Mouse (Mus musculus) thymus, postnatal 10 days (tissue): ENCODE measurements around the gene Gramd2.
A peak's percentile ranks its signal among the peaks of the same experiment; 100 is the strongest.
"Not testable (repeated sequence)": the region's sequence is repeated elsewhere in the genome, so short reads cannot be mapped to it uniquely, and the experiment has no call there.

ENCODE experiments used
- DNase-seq, 2 experiments: peaks; one replicate each; pipeline ENCODE4 v3.0.0; 2021; ENCODE audit warnings: low spot score in 2 of 2

Gene Gramd2

GRCm38 (mm10) chr9:59721144-59721543, 41.2 kb downstream of the Gramd2 start:
- DNase-seq, result no peak

- peak; percentile 13 to 81 for DNase-seq
Observed at GRCm38 (mm10) chr9:59723096-59723657, 43.2 kb downstream of the Gramd2 start.

GRCm38 (mm10) chr9:59723791-59724442, 44.0 kb downstream of the Gramd2 start:
- no peak for DNase-seq

- DNase-seq, result no peak
Observed at GRCm38 (mm10) chr9:59725515-59725914, 45.6 kb downstream of the Gramd2 start.

- DNase-seq, result no peak
Observed at GRCm38 (mm10) chr9:59727569-59728286, 47.8 kb downstream of the Gramd2 start.

- no peak for DNase-seq
Observed at GRCm38 (mm10) chr9:59731136-59731535, 51.2 kb downstream of the Gramd2 start.

GRCm38 (mm10) chr9:59733075-59733474, 53.1 kb downstream of the Gramd2 start:
- DNase-seq, result no peak

- no peak for DNase-seq
Observed at GRCm38 (mm10) chr9:59735394-59735793, 55.5 kb downstream of the Gramd2 start.

GRCm38 (mm10) chr9:59740593-59740992, 60.6 kb downstream of the Gramd2 start:
- DNase-seq, result no peak

- DNase-seq, result no peak
Observed at GRCm38 (mm10) chr9:59743903-59744302, 64.0 kb downstream of the Gramd2 start.

- no peak for DNase-seq
Observed at GRCm38 (mm10) chr9:59748387-59748786, 68.4 kb downstream of the Gramd2 start.

- DNase-seq, result no peak
Observed at GRCm38 (mm10) chr9:59748969-59749368, 69.0 kb downstream of the Gramd2 start.

GRCm38 (mm10) chr9:59749581-59750265, 69.8 kb downstream of the Gramd2 start:
- DNase-seq, result no peak

GRCm38 (mm10) chr9:59750267-59751065, 70.5 kb downstream of the Gramd2 start, which contains the start of the genes Senp8 and Myo9a:
Gene Senp8 (minus strand): TSS chr9:59750710.
Gene Myo9a (plus strand): TSS chr9:59750896.
- peak; percentile 98 to 100 for DNase-seq

GRCm38 (mm10) chr9:59751066-59751581, 71.2 kb downstream of the Gramd2 start:
- DNase-seq, result peak; percentile 59 to 65

- no peak for DNase-seq
Observed at GRCm38 (mm10) chr9:59751966-59752365, 72.0 kb downstream of the Gramd2 start.

- DNase-seq, result no peak
Observed at GRCm38 (mm10) chr9:59755199-59755598, 75.3 kb downstream of the Gramd2 start.

- not testable (repeated sequence) for DNase-seq
Observed at GRCm38 (mm10) chr9:59757016-59757415, 77.1 kb downstream of the Gramd2 start.

- no peak for DNase-seq
Observed at GRCm38 (mm10) chr9:59760515-59760914, 80.6 kb downstream of the Gramd2 start.

GRCm38 (mm10) chr9:59766966-59767461, 87.1 kb downstream of the Gramd2 start:
- not testable (repeated sequence) for DNase-seq
